Mouse (Mus musculus) hindbrain, embryonic 12.5 days (tissue): ENCODE measurements around the gene Nudt13. TPM values are rescaled to one million over a fixed set of nuclear protein-coding genes. Genes with fewer than 3 reads are reported as not detected.

Experiments used
- ATAC-seq: fragments of 200-750 bp; cut with Nextera tagmentation; 2 replicates; pipeline ENCODE4 v1.8.0; 2017; ENCODE audit warnings: moderate TSS enrichment; ENCODE audit not compliant: low FRiP score
- H3K27ac ChIP-seq: fragments of 300-500 bp; sonication (generic); 2 replicates; pipeline ENCODE4 v1.5.1; 2016; ENCODE audit warnings: mild to moderate bottlenecking
- H3K27me3 ChIP-seq: fragments of 300-500 bp; sonication (generic); 2 replicates; pipeline ENCODE4 v1.6.1; 2016; ENCODE audit warnings: mild to moderate bottlenecking
- H3K36me3 ChIP-seq: fragments of 300-500 bp; sonication (generic); 2 replicates; pipeline ENCODE4 v1.6.1; 2016; ENCODE audit warnings: mild to moderate bottlenecking
- H3K4me1 ChIP-seq: fragments of 300-500 bp; sonication (generic); 2 replicates; pipeline ENCODE4 v1.6.1; 2016
- H3K4me2 ChIP-seq: fragments of 300-500 bp; sonication (generic); replicated peaks from 2 replicates; pipeline ENCODE4 v1.6.1; 2016; ENCODE audit warnings: mild to moderate bottlenecking
- H3K4me3 ChIP-seq: fragments of 300-500 bp; sonication (generic); 2 replicates; pipeline ENCODE4 v1.5.1; 2016; ENCODE audit warnings: mild to moderate bottlenecking
- H3K9ac ChIP-seq: fragments of 300-500 bp; sonication (generic); 2 replicates; pipeline ENCODE4 v1.6.1; 2016; ENCODE audit warnings: mild to moderate bottlenecking, moderate library complexity
- H3K9me3 ChIP-seq: fragments of 300-500 bp; sonication (generic); replicated peaks from 2 replicates; pipeline ENCODE4 v1.6.1; 2016; ENCODE audit warnings: mild to moderate bottlenecking
- WGBS: fragments of 180-500 bp; shearing (Covaris S2); methylation state at CpG from one replicate; pipeline ENCODE4 v1.1.7; 2016; 5-methylcytosine and 5-hydroxymethylcytosine counted together
- polyA plus RNA-seq: library from polyadenylated mRNA; unstranded; fragments of >200 nt; fragmentation: Nextera tagmentation; extraction: Ambion mirVana; gene quantifications from 2 replicates; pipeline ENCODE4 v1.2.1, GENCODE M21; 2016

The Nudt13 gene
- 11.7 and 12.5 TPM in 2 replicates for polyA plus RNA-seq

- peak within 1 kb of the TSS; percentile 46 for H3K4me3 ChIP-seq
- peak within 1 kb of the TSS; percentile 2; the same call in 1 of the 2 replicates for H3K9ac ChIP-seq
- no peaks in the 10 kb centered on the region for H3K27me3 ChIP-seq
- ATAC-seq: peak; percentile 96
- no peaks in the 10 kb centered on the region for H3K9me3 ChIP-seq
- no peak within 1 kb of the TSS for H3K27ac ChIP-seq
- H3K4me2 ChIP-seq: peak within 1 kb of the TSS; percentile 50
- H3K36me3 ChIP-seq: no peaks in the 10 kb centered on the region
- H3K4me1 ChIP-seq: 0 out of 2 replicates have a peak, but pooled peaks cover 5% of the 10 kb centered on the region
- 24% methylated on average over 14 of the region's 14 CpGs for WGBS
Measured at GRCm38 (mm10) chr14:20294117-20294892, at the start of gene Nudt13. Gene Nudt13, plus strand, starts transcription at chr14:20294697.

DNA sequence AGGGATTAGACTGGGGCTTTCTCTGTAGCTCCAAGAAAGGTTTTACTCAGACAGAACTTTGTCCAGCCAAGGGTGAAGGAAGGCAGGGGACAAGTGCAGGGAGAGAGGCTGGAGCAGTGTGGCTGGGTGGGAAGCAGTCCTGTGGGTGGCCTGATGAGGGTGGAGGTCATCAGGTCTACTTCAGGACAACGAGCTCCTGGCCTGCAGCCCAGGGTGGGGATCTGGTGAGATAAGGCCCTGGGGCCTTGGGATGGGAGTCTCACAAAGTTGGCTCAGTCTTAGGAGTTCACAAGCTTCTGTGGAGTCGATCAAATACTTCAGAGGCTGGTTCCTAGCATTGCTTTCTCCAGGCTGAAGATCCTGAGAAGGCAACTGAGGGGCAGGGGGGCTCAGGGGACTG lies 49.2 kb upstream of the Nudt13 start:
- WGBS: 75% methylated on average over 2 of the region's 2 CpGs
- Histone ChIP-seq H3K36me3 (no peaks in the 10 kb centered on the region), H3K27me3 (no peaks in the 10 kb centered on the region), H3K9ac (no peak overlapping the region), H3K27ac (no peak overlapping the region), H3K4me2 (no peak overlapping the region), H3K4me3 (no peak overlapping the region), H3K4me1 (0 out of 2 replicates have a peak, but pooled peaks cover 2% of the 10 kb centered on the region), H3K9me3 (no peaks in the 10 kb centered on the region)
- ATAC-seq: no peak

- Histone ChIP-seq H3K9ac (no peak overlapping the region), H3K36me3 (no peaks in the 10 kb centered on the region), H3K27me3 (no peaks in the 10 kb centered on the region), H3K9me3 (no peaks in the 10 kb centered on the region), H3K4me1 (0 out of 2 replicates have a peak, but pooled peaks cover 2% of the 10 kb centered on the region), H3K4me3 (no peak overlapping the region), H3K4me2 (no peak overlapping the region), H3K27ac (no peak overlapping the region)
- no peak for ATAC-seq
- 76% methylated on average over 5 of the region's 5 CpGs for WGBS
Measured at GRCm38 (mm10) chr14:20245861-20246260, 48.6 kb upstream of the Nudt13 start.

DNA sequence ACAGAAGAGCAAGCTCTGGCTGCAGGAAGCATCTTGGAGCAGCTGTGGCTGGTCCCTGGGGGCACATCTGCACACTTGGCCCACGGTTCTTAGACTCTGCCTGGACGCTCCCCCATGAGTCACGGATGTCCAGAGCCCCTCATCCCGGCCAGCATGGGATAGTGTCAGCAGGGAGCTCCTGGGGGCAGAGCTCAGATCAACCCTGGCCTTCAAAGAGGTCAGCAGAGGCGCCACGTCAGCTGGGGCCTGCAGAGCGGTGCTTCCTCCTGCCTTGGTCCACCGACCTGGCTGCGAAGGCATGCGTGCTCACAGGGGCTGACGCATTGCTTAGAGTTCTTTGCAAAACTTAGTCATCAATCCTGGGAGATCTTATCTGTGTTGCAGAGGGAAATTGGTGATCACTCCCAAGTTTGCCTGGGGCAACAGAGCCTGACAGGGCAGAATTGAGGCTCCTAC lies 47.7 kb upstream of the Nudt13 start:
- Histone ChIP-seq H3K27me3 (no peaks in the 10 kb centered on the region), H3K36me3 (no peaks in the 10 kb centered on the region), H3K9ac (no peak overlapping the region), H3K27ac (no peak overlapping the region), H3K4me1 (0 out of 2 replicates have a peak, but pooled peaks cover 2% of the 10 kb centered on the region), H3K9me3 (no peaks in the 10 kb centered on the region), H3K4me2 (no peak overlapping the region), H3K4me3 (no peak overlapping the region)
- ATAC-seq: no peak
- WGBS: 67% methylated on average over 11 of the region's 11 CpGs

DNA sequence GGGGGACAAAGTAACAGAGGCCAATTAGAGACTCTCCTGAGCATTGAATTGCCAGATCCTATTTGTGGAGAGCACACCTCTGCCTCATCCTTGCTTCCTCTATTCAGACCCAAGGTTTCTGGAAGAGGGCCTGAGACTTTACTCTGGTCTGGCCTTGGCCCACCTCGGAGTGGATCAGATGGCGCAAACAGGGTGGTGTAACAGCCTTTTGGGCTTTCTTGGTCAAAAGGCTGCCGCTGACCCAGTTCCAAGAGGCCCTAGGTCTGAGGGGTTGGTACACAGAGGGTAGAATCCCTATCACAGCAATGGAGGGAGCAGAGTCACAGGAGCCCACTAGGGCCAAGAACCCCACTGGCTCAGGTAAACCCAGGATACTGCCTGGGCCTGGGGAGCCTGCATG lies 46.5 kb upstream of the Nudt13 start:
- Histone ChIP-seq H3K4me1 (0 out of 2 replicates have a peak, but pooled peaks cover 2% of the 10 kb centered on the region), H3K27ac (no peak overlapping the region), H3K27me3 (no peaks in the 10 kb centered on the region), H3K4me3 (no peak overlapping the region), H3K36me3 (no peaks in the 10 kb centered on the region), H3K9ac (no peak overlapping the region), H3K9me3 (no peaks in the 10 kb centered on the region), H3K4me2 (no peak overlapping the region)
- no peak for ATAC-seq
- 94% methylated on average over 3 of the region's 3 CpGs for WGBS

DNA sequence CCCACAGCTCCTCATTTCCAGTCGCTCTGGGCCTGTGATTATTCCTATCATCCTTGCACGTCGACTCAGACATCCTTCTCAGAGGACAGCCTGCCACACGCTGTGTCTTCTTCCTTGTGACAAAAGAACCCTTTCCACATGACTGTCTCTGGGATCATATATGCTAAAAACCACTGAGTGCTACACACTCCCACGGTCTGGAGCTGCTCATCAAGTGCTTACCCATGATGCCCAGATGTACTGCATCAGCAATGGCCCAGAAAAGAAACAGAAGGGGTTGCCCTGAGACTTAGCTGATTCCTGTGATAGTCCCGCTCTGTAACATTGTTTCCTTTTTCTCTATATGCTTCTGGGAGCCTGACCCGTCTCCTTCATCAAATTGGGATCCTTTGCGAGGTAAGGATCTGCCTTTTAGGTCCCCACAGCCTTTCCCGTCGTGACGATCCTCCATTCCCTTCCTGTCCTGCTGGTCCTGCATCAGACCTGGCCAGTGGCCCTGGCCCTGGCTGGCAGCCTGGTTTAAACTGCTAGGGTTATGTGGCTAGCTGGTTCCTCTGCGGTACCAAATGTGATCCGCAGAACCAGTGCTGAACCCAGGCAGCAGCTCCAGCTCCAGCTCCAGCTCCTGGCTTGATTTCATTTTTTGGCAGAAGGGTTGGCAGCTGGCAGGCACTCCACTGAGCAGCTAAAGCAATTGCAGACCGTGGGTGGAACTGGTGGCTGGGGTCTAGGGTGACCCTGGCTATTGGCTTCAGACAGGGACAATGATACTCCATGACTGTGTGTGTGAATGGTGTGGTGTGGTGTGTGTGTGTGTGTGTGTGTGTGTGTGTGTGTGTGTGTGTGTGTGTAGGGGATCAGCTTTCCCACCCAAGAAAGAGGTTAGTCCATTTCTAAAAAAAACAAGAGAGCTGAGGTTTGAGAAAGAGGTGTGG lies 44.0 kb upstream of the Nudt13 start:
- Histone ChIP-seq H3K27ac (no peak overlapping the region), H3K9me3 (no peaks in the 10 kb centered on the region), H3K9ac (no peak overlapping the region), H3K27me3 (no peaks in the 10 kb centered on the region), H3K4me2 (no peak overlapping the region), H3K36me3 (no peaks in the 10 kb centered on the region), H3K4me3 (no peak overlapping the region), H3K4me1 (0 out of 2 replicates have a peak, but pooled peaks cover 2% of the 10 kb centered on the region)
- WGBS: 62% methylated on average over 14 of the region's 14 CpGs
- no peak for ATAC-seq

DNA sequence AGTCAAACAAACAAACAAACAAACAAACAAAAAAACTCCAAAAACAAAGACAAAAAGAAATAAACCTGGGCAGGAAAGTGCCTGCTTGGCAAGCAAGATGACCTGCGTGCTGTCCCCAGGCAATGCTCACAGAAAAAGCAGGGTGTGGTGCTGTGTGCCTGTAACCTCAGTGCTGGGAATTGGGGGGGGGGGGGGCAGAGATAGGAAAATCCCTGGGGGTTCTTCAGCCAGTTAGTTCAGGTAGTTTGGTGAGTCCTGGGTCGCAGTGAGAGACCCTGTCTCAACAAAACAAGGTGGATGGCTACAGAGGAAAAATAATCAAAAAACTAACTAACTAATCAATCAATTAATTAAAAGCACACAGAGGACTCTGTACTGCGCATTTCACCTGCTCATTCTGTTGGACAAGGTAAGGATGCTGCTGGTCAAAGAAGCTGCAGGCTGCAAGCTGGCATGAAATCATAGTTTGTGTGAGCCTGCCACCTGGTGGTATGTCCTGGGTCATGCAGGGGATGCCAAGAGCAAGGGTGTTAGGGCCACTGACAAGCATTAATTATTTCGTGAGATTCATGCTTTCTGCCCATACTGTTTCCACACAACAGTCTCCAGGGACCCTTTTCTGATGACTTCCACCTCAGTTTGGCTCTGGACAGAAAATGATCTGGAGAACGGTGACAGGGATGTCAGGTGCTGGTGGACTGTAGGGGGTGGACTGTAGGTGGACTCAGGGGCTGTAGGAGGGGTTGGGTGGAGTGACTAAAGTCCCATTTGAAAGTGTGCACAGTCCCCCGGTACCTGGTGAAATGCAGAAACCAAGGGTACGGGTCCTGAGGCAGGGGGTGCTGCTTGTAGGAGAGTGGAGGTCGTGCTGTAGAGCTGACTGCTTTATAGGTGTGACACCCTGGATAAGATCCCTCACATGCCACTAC lies 36.0 kb upstream of the Nudt13 start:
- no peaks in the 10 kb centered on the region for H3K4me1 ChIP-seq
- no peak overlapping the region for H3K4me3 ChIP-seq
- no peaks in the 10 kb centered on the region for H3K36me3 ChIP-seq
- ATAC-seq: peak; percentile 84
- no peak overlapping the region for H3K4me2 ChIP-seq
- H3K9ac ChIP-seq: no peak overlapping the region
- no peak overlapping the region for H3K27ac ChIP-seq
- no peaks in the 10 kb centered on the region for H3K9me3 ChIP-seq
- WGBS: 63% methylated on average over 8 of the region's 8 CpGs
- H3K27me3 ChIP-seq: no peaks in the 10 kb centered on the region

- 59% methylated on average over 4 of the region's 4 CpGs for WGBS
- H3K4me3 ChIP-seq: no peak overlapping the region
- no peak for ATAC-seq
- H3K36me3 ChIP-seq: no peaks in the 10 kb centered on the region
- no peaks in the 10 kb centered on the region for H3K4me1 ChIP-seq
- H3K9me3 ChIP-seq: no peaks in the 10 kb centered on the region
- H3K27ac ChIP-seq: no peak overlapping the region
- H3K9ac ChIP-seq: no peak overlapping the region
- H3K27me3 ChIP-seq: no peaks in the 10 kb centered on the region
- H3K4me2 ChIP-seq: no peak overlapping the region
Measured at GRCm38 (mm10) chr14:20262346-20262745, 32.2 kb upstream of the Nudt13 start.

- Histone ChIP-seq H3K4me2 (no peak overlapping the region), H3K9ac (no peak overlapping the region), H3K27me3 (no peaks in the 10 kb centered on the region), H3K4me3 (no peak overlapping the region), H3K9me3 (no peaks in the 10 kb centered on the region; the same call in 1 of the 2 replicates), H3K36me3 (no peaks in the 10 kb centered on the region), H3K4me1 (no peaks in the 10 kb centered on the region), H3K27ac (no peak overlapping the region)
- ATAC-seq: no peak
- WGBS: 83% methylated on average over 6 of the region's 6 CpGs
Measured at GRCm38 (mm10) chr14:20268421-20268820, 26.1 kb upstream of the Nudt13 start.

DNA sequence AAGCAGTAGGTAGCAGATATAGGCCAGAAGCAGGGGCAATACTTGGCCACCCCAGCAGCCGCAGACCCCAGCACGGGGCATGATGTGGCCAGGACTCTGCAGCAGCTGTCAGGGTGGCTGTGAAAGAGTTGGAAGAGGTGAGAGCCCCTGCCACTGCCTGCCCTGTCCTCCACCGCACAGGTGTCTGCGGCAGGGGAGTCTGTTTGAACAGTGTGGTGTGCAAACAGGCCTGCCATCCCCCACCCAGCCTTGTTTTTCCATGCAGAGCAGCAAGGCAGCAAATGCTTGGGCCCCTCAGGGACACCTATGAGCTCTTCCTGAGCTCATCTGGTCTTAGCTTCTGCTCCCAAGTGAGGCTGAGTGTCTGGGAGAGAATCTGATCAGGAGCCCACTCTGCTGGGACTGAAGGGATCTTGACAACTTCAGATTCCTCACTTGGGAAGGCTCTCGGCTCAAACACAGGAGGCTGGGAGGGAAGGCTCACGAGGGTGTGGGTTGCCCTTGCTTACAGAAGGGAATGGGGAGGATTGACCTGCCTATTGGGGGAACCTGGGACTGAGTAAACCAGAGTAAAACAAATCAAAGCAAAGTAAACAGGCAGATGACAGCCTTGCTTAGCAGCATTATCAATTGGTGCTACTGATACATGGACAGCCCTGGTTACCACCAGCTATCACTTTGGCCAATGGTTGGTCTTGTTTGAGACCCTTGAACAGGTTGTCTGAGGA lies 25.3 kb upstream of the Nudt13 start, which contains the start of gene Kcnk16:
Gene Kcnk16 (minus strand): TSS at position 118 of the 728 bp plus-strand sequence.
- 74% methylated on average over 6 of the region's 6 CpGs for WGBS
- Histone ChIP-seq H3K27me3 (no peaks in the 10 kb centered on the region), H3K9ac (no peak within 1 kb of the TSS), H3K4me3 (no peak within 1 kb of the TSS), H3K4me2 (no peak within 1 kb of the TSS), H3K27ac (no peak within 1 kb of the TSS), H3K4me1 (no peaks in the 10 kb centered on the region), H3K9me3 (peaks cover 7% of the 10 kb centered on the region; the same call in 1 of the 2 replicates), H3K36me3 (no peaks in the 10 kb centered on the region)
- ATAC-seq: no peak

- 61% methylated on average over 4 of the region's 4 CpGs for WGBS
- no peaks in the 10 kb centered on the region for H3K36me3 ChIP-seq
- H3K4me2 ChIP-seq: no peak overlapping the region
- H3K27ac ChIP-seq: no peak overlapping the region
- no peak for ATAC-seq
- no peak overlapping the region for H3K9ac ChIP-seq
- H3K4me1 ChIP-seq: 0 out of 2 replicates have a peak, but pooled peaks cover 5% of the 10 kb centered on the region
- H3K4me3 ChIP-seq: no peak overlapping the region
- no peaks in the 10 kb centered on the region for H3K27me3 ChIP-seq
- H3K9me3 ChIP-seq: no peaks in the 10 kb centered on the region
Measured at GRCm38 (mm10) chr14:20291391-20291790, 3.1 kb upstream of the Nudt13 start.
